9 mouse cellular contexts compared by ENCODE assay signal in the genomic region with DNA sequence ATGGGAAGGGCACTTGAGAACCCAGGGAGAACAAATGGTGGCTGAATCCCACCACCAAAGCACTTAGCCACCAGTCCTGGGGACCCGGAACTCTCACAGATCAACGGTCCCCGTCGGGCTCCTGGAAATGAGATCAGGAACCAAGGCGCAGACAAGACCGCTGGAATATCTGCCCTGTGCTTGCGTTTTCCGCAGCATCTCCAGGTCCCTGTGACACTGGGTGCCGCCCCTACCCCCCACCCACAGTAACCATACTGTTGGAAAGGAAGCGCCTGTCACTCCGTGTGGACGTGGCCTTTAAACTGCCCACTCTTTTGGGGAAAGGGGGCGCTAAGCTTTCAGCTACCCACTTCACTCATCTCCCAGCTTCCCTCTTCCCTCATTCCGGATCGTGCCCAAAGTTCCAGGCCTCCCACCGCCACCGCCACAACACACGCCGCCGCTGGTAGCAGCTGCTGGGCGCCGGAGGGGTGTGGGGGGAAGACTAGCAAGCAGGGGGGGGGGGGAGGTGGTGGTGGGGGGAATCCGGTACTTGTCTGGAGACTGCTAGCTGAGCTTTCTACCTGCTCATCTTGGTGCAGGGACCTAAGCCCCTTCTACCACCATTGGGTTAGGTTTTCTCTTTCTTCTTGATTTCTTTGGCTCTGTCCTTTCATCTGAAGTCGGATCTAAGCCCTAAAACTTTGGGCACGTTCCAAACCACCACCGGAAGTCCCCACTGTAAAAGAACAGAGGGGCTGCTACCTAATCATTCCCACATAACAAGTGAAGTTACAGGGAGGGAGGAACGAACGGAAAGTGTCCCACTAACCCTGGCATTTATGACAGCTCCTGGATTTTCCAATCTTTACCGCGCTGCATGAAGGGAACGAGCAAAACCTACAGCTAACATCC. TPM values are rescaled to one million over a fixed set of nuclear protein-coding genes. Genes with fewer than 3 reads are reported as not detected.
DNase-seq lines count a peak whose midpoint lies in the region; ATAC-seq and TF ChIP-seq lines count a peak whose summit lies in the region.
"Had no signal": no experiment of that assay in that cellular context is flagged by ENCODE, and none has a peak within 500 bp of the region (broad histone marks: within the 10 kb centered on the region; RNA-seq: fewer than 3 reads in every experiment).

No protein-coding gene starts in this region.

- no peak for TF ChIP-seq POLR2A in testis, adult 2 months (IDR thresholded peaks at IDR 0.05; ENCODE audit: control insufficient read depth, low read depth, low read length)
- TF ChIP-seq POLR2A in thymus, adult 2 months (IDR thresholded peaks at IDR 0.05; ENCODE audit: control insufficient read depth, extremely low read depth, insufficient read depth, low read length, poor library complexity), result no peak

- peak overlapping the region; percentile 9 for H3K9ac ChIP-seq in intestine, embryonic 15.5 days
- peak overlapping the region; percentile 84 for H3K9ac ChIP-seq in midbrain, embryonic 16.5 days (ENCODE audit: low read depth, low read length)

- no peak for ATAC-seq in intestine, embryonic 15.5 days
- no peak for ATAC-seq in midbrain, embryonic 16.5 days
- ATAC-seq in megakaryocyte progenitor cell, adult 5-6 weeks (replicated peaks; ENCODE audit: poor library complexity), result no peak

- H3K36me3 ChIP-seq in testis, adult 2 months (ENCODE audit: control insufficient read depth, insufficient read depth, low read length), result no peaks in the 10 kb centered on the region
- H3K36me3 ChIP-seq in intestine, embryonic 15.5 days, result no peaks in the 10 kb centered on the region
- no peaks in the 10 kb centered on the region for H3K36me3 ChIP-seq in midbrain, embryonic 16.5 days (ENCODE audit: control insufficient read depth, insufficient read depth, low read length)
- no peaks in the 10 kb centered on the region for H3K36me3 ChIP-seq in thymus, adult 2 months (ENCODE audit: control insufficient read depth, insufficient read depth, low read length)

- H3K27ac ChIP-seq in testis, adult 2 months (ENCODE audit: control insufficient read depth, insufficient read depth, low read depth, low read length), result no peak overlapping the region
- peak overlapping the region; percentile 96 for H3K27ac ChIP-seq in intestine, embryonic 15.5 days
- H3K27ac ChIP-seq in midbrain, embryonic 16.5 days (ENCODE audit: low read length), result peak overlapping the region; percentile 93
- no peak overlapping the region for H3K27ac ChIP-seq in thymus, adult 2 months (ENCODE audit: control insufficient read depth, insufficient read depth, low read length)

- peak; percentile 1 to 11 for DNase-seq in adrenal gland, postnatal 36 days
- DNase-seq in adrenal gland, postnatal 4 days (ENCODE audit: low spot score in 2 of 2), result no peak
- no peak for DNase-seq in testis, postnatal 14 days (ENCODE audit: low spot score)
- no peak for DNase-seq in thymus, adult 2 months

- 5% methylated on average over 30 of the region's 31 CpGs for WGBS in intestine, embryonic 15.5 days
- WGBS in midbrain, embryonic 16.5 days, result 5% methylated on average over 30 of the region's 31 CpGs
- 6% methylated on average over 31 of the region's 31 CpGs for WGBS in thymus, adult 2 months

- H3K27me3 ChIP-seq in testis, adult 2 months (ENCODE audit: control insufficient read depth, insufficient read depth, low read length), result peaks cover 9% of the 10 kb centered on the region; the same call in 1 of the 2 replicates
- peaks cover 16% of the 10 kb centered on the region for H3K27me3 ChIP-seq in intestine, embryonic 15.5 days (replicated peaks)
- H3K27me3 ChIP-seq in midbrain, embryonic 16.5 days (ENCODE audit: control insufficient read depth, insufficient read depth, low read depth, low read length), result peaks cover 2% of the 10 kb centered on the region; the same call in 1 of the 2 replicates
- peaks cover 10% of the 10 kb centered on the region for H3K27me3 ChIP-seq in thymus, adult 2 months (ENCODE audit: control insufficient read depth, insufficient read depth, low read length)

- H3K9me3 ChIP-seq in intestine, embryonic 15.5 days, result no peaks in the 10 kb centered on the region
- no peaks in the 10 kb centered on the region for H3K9me3 ChIP-seq in midbrain, embryonic 16.5 days (replicated peaks; ENCODE audit: control insufficient read depth, low read length, poor library complexity, severe bottlenecking)

- H3K4me1 ChIP-seq in testis, adult 2 months (ENCODE audit: control insufficient read depth, insufficient read depth, low read length), result peaks cover 14% of the 10 kb centered on the region
- H3K4me1 ChIP-seq in intestine, embryonic 15.5 days (replicated peaks), result peaks cover 10% of the 10 kb centered on the region; the same call in 1 of the 2 replicates
- peaks cover 12% of the 10 kb centered on the region for H3K4me1 ChIP-seq in midbrain, embryonic 16.5 days (ENCODE audit: control insufficient read depth, insufficient read depth, low read length)
- no peaks in the 10 kb centered on the region for H3K4me1 ChIP-seq in thymus, adult 2 months (replicated peaks; ENCODE audit: control insufficient read depth, insufficient read depth, low read length)

- H3K4me2 ChIP-seq in intestine, embryonic 15.5 days (replicated peaks), result peak overlapping the region; percentile 77
- peak overlapping the region; percentile 84 for H3K4me2 ChIP-seq in midbrain, embryonic 16.5 days (ENCODE audit: low read length)

- H3K4me3 ChIP-seq in testis, adult 2 months (ENCODE audit: control insufficient read depth, low read depth, low read length), result peak overlapping the region; percentile 24
- peak overlapping the region; percentile 68 for H3K4me3 ChIP-seq in intestine, embryonic 15.5 days (replicated peaks)
- H3K4me3 ChIP-seq in midbrain, embryonic 16.5 days (ENCODE audit: low read depth, low read length), result peak overlapping the region; percentile 70
- H3K4me3 ChIP-seq in thymus, adult 2 months (ENCODE audit: control insufficient read depth, insufficient read depth, low read length), result no peak overlapping the region

- TF ChIP-seq CTCF in testis, adult 2 months (IDR thresholded peaks at IDR 0.05; ENCODE audit: control insufficient read depth, insufficient read depth, insufficient replicate concordance, low read depth, low read length), result no peak
- no peak for TF ChIP-seq CTCF in thymus, adult 2 months (IDR thresholded peaks at IDR 0.05; ENCODE audit: borderline replicate concordance, control insufficient read depth, extremely low read depth, insufficient read depth, low read length, poor library complexity)

RNA-seq across cellular contexts. Expression of a gene that starts 1.3 kb away (rescaled TPM):
- 10 to 100 TPM; 14.6 to 20.0 TPM for total RNA-seq in adrenal gland, postnatal 36 days (2021)
- 10 to 100 TPM; 61.3 to 80.2 TPM for total RNA-seq in adrenal gland, postnatal 4 days (2021)
- 0.93 and 1.6 TPM in 2 replicates for polyA plus RNA-seq in testis, adult 2 months (2012; rRNA removed)
- 73.4 and 73.7 TPM in 2 replicates for polyA plus RNA-seq in intestine, embryonic 15.5 days (2015; fragmentation: Nextera tagmentation; extraction: Ambion mirVana)
- polyA plus RNA-seq in midbrain, embryonic 16.5 days (2015; fragmentation: Nextera tagmentation; extraction: Ambion mirVana), result 32.8 and 37.0 TPM in 2 replicates
- 1.3 and 2.6 TPM in 2 replicates for polyA plus RNA-seq in thymus, adult 2 months (2012; rRNA removed)
- total RNA-seq in megakaryocyte progenitor cell, adult 5-6 weeks (2015), result 0.12 TPM in 2 replicates
- not detected in 2 replicates for total RNA-seq in megakaryocyte progenitor cell, adult 5-6 weeks (2017)
- total RNA-seq: common myeloid progenitor, adult 5-6 weeks had no signal

Comparison
In these comparisons a context has a peak if more than half of its experiments do, and no peak if none do; other contexts are left out.
1. DNase-seq: peak in adrenal gland, postnatal 36 days (2 of 2); none in adrenal gland, postnatal 4 days (0 of 2), testis, postnatal 14 days (single experiment) and thymus, adult 2 months (single experiment).
2. H3K27ac ChIP-seq: peak in intestine, embryonic 15.5 days (single experiment) and midbrain, embryonic 16.5 days (single experiment); none in testis, adult 2 months (single experiment) and thymus, adult 2 months (single experiment).